ENCODE assay signal across 10 mouse cellular contexts in the genomic region with DNA sequence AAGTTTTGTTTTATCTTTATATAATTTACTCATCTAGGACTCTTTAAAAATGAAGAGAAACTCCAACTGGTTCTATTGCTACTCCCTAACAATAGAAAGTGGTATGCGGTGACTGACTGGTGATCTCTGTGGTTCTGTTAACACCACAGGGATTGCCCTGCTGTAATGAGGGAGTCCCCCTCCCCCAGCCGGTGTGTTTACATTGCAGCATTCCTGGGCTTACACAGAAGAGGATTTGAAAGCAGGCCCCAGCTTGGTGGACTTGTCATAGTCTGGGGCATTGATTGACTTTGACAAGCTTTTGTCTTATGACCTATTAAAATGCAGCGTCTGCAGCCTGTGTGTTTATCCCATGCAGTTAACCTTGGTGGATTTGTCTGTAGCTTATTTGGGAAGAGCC.
DNase-seq lines count a peak whose midpoint lies in the region; ATAC-seq lines count a peak whose summit lies in the region.
"Had no signal": no experiment of that assay in that cellular context is flagged by ENCODE, and none has a peak within 500 bp of the region (broad histone marks: within the 10 kb centered on the region; RNA-seq: fewer than 3 reads in every experiment).

No protein-coding gene starts in this region.

- H3K9me3 ChIP-seq in intestine, embryonic 16.5 days (ENCODE audit: control insufficient read depth, low read length), result no peaks in the 10 kb centered on the region
- no peaks in the 10 kb centered on the region for H3K9me3 ChIP-seq in intestine, embryonic 15.5 days
- H3K9me3 ChIP-seq in hindbrain, embryonic 14.5 days (ENCODE audit: control insufficient read depth, low read length), result no peaks in the 10 kb centered on the region

- peaks cover 44% of the 10 kb centered on the region for H3K4me1 ChIP-seq in intestine, embryonic 16.5 days (ENCODE audit: control insufficient read depth, insufficient read depth, low read length)
- H3K4me1 ChIP-seq in intestine, embryonic 15.5 days (replicated peaks), result peaks cover 31% of the 10 kb centered on the region
- H3K4me1 ChIP-seq in hindbrain, embryonic 14.5 days (replicated peaks; ENCODE audit: control insufficient read depth, insufficient read depth, low read length), result peaks cover 4% of the 10 kb centered on the region; the same call in 1 of the 2 replicates

- H3K27ac ChIP-seq in intestine, embryonic 16.5 days (ENCODE audit: low read length), result no peak overlapping the region
- H3K27ac ChIP-seq in intestine, embryonic 15.5 days, result no peak overlapping the region
- no peak overlapping the region for H3K27ac ChIP-seq in hindbrain, embryonic 14.5 days

- no peak overlapping the region for H3K4me3 ChIP-seq in intestine, embryonic 16.5 days (ENCODE audit: low read length)
- no peak overlapping the region for H3K4me3 ChIP-seq in intestine, embryonic 15.5 days (replicated peaks)
- H3K4me3 ChIP-seq in hindbrain, embryonic 14.5 days (replicated peaks; ENCODE audit: low read length), result no peak overlapping the region

- H3K4me2 ChIP-seq in intestine, embryonic 16.5 days (ENCODE audit: low read depth, low read length), result no peak overlapping the region
- no peak overlapping the region for H3K4me2 ChIP-seq in intestine, embryonic 15.5 days (replicated peaks)
- no peak overlapping the region for H3K4me2 ChIP-seq in hindbrain, embryonic 14.5 days (replicated peaks)

- DNase-seq in 3T3-L1 (ENCODE audit: low read depth, low spot score) (peak; percentile 63), NIH3T3 (ENCODE audit: low read depth) (peak; percentile 49)
- DNase-seq in hindbrain, embryonic 14.5 days (ENCODE audit: low spot score), result no peak
- no peak for DNase-seq in cerebellum, postnatal 25 days
- no peak for DNase-seq in layer of hippocampus, adult 18-20 months (ENCODE audit: low spot score in 2 of 2)
- no peak for DNase-seq in adrenal gland, adult 2 months
- DNase-seq: cerebellum, adult 18-20 months; layer of hippocampus, adult 9-11 months had no signal

- no peaks in the 10 kb centered on the region for H3K27me3 ChIP-seq in intestine, embryonic 16.5 days (replicated peaks; ENCODE audit: control insufficient read depth, insufficient read depth, low read length)
- no peaks in the 10 kb centered on the region for H3K27me3 ChIP-seq in intestine, embryonic 15.5 days (replicated peaks)
- no peaks in the 10 kb centered on the region for H3K27me3 ChIP-seq in hindbrain, embryonic 14.5 days (ENCODE audit: control insufficient read depth, insufficient read depth, low read length)

- H3K36me3 ChIP-seq in intestine, embryonic 16.5 days (ENCODE audit: control insufficient read depth, insufficient read depth, low read length), result no peaks in the 10 kb centered on the region
- H3K36me3 ChIP-seq in intestine, embryonic 15.5 days, result no peaks in the 10 kb centered on the region
- H3K36me3 ChIP-seq in hindbrain, embryonic 14.5 days (replicated peaks; ENCODE audit: control insufficient read depth, insufficient read depth), result no peaks in the 10 kb centered on the region

- WGBS in intestine, embryonic 16.5 days, result 20% methylated on average over 3 of the region's 3 CpGs
- WGBS in intestine, embryonic 15.5 days, result 19% methylated on average over 3 of the region's 3 CpGs
- WGBS in hindbrain, embryonic 14.5 days, result 14% methylated on average over 3 of the region's 3 CpGs

- no peak overlapping the region for H3K9ac ChIP-seq in intestine, embryonic 16.5 days (ENCODE audit: low read depth, low read length)
- no peak overlapping the region for H3K9ac ChIP-seq in intestine, embryonic 15.5 days
- H3K9ac ChIP-seq in hindbrain, embryonic 14.5 days, result no peak overlapping the region

- ATAC-seq in intestine, embryonic 16.5 days, result 0 out of 2 replicates have a peak, but pooled peaks have one; percentile 10
- no peak for ATAC-seq in intestine, embryonic 15.5 days
- ATAC-seq in hindbrain, embryonic 14.5 days (ENCODE audit: low FRiP score), result peak; percentile 37; the same call in 1 of the 2 replicates

Comparison
In these comparisons a context has a peak if more than half of its experiments do, and no peak if none do; other contexts are left out.
1. DNase-seq: peak in 3T3-L1 (single experiment) and NIH3T3 (single experiment); none in hindbrain, embryonic 14.5 days (single experiment), cerebellum, postnatal 25 days (0 of 2), layer of hippocampus, adult 18-20 months (0 of 2) and adrenal gland, adult 2 months (single experiment).